Comparison of ENCODE assay signal across 14 mouse cellular contexts in the genomic region with DNA sequence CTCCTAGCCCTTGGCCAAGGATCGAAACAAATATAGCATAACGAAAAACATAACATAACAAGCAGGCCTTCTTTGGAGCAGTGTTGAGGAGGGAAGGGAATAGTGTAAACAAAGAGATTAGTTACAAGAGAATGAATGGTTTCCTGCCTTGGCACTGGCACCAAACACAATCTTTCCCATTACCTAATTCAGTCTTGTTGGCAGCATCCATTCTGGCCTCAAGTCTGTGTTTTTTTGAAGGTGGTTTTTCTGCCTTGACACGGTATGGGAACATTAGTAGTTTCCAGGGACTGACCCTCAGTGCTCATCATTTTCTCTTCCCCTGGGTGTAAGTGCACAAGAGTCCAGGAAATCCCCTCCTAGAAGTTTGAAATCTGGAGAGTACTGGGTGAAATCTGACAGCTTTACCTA.
A peak's percentile ranks its signal among the peaks of the same experiment; 100 is the strongest.
DNase-seq lines count a peak whose midpoint lies in the region; ATAC-seq and TF ChIP-seq lines count a peak whose summit lies in the region.
"Had no signal": no experiment of that assay in that cellular context is flagged by ENCODE, and none has a peak within 500 bp of the region (broad histone marks: within the 10 kb centered on the region; RNA-seq: fewer than 3 reads in every experiment).

No protein-coding gene starts in this region.

- intact Hi-C loops in heart, postnatal 25 days (cut with DNase I) = no loop called here

- no peak overlapping the region for H3K4me2 ChIP-seq in lung, embryonic 16.5 days (ENCODE audit: low read depth, low read length)
- H3K4me2 ChIP-seq: limb, embryonic 13.5 days had no signal

- H3K9ac ChIP-seq in lung, embryonic 16.5 days (ENCODE audit: low read length) = no peak overlapping the region
- H3K9ac ChIP-seq: limb, embryonic 13.5 days had no signal

- peaks cover 3% of the 10 kb centered on the region; the same call in 1 of the 2 replicates for H3K4me1 ChIP-seq in thymus, adult 2 months (replicated peaks; ENCODE audit: control insufficient read depth, insufficient read depth, low read length)
- peaks cover 4% of the 10 kb centered on the region; the same call in 1 of the 2 replicates for H3K4me1 ChIP-seq in lung, embryonic 16.5 days (replicated peaks; ENCODE audit: control insufficient read depth, insufficient read depth, low read length)

- no peak overlapping the region for H3K4me3 ChIP-seq in thymus, adult 2 months (ENCODE audit: control insufficient read depth, insufficient read depth, low read length)
- no peak overlapping the region for H3K4me3 ChIP-seq in lung, embryonic 16.5 days (ENCODE audit: low read length)
- H3K4me3 ChIP-seq: limb, embryonic 13.5 days; midbrain, embryonic 10.5 days; myocyte had no signal

- ATAC-seq in lung, embryonic 16.5 days (ENCODE audit: low read depth) = peak; percentile 61

- H3K36me3 ChIP-seq in thymus, adult 2 months (ENCODE audit: control insufficient read depth, insufficient read depth, low read length) = no peaks in the 10 kb centered on the region
- no peaks in the 10 kb centered on the region for H3K36me3 ChIP-seq in lung, embryonic 16.5 days (ENCODE audit: control insufficient read depth, insufficient read depth, low read length)
- H3K36me3 ChIP-seq: limb, embryonic 13.5 days; midbrain, embryonic 10.5 days had no signal

- no peak for TF ChIP-seq POLR2A in thymus, adult 2 months (IDR thresholded peaks at IDR 0.05; ENCODE audit: control insufficient read depth, extremely low read depth, insufficient read depth, low read length, poor library complexity)

- no peak for TF ChIP-seq CTCF in thymus, adult 2 months (IDR thresholded peaks at IDR 0.05; ENCODE audit: borderline replicate concordance, control insufficient read depth, extremely low read depth, insufficient read depth, low read length, poor library complexity)

- no peaks in the 10 kb centered on the region for H3K9me3 ChIP-seq in lung, embryonic 16.5 days (ENCODE audit: control insufficient read depth, low read length)
- H3K9me3 ChIP-seq: limb, embryonic 13.5 days; midbrain, embryonic 10.5 days had no signal

- H3K27me3 ChIP-seq in thymus, adult 2 months (ENCODE audit: control insufficient read depth, insufficient read depth, low read length) = no peaks in the 10 kb centered on the region
- no peaks in the 10 kb centered on the region for H3K27me3 ChIP-seq in lung, embryonic 16.5 days (ENCODE audit: control insufficient read depth, insufficient read depth, low read depth, low read length)
- H3K27me3 ChIP-seq: limb, embryonic 13.5 days had no signal

- 88% methylated on average over 3 of the region's 3 CpGs for WGBS in thymus, adult 2 months
- 30% methylated on average over 3 of the region's 3 CpGs for whole genome bisulfite sequencing in lung, embryonic 16.5 days

- DNase-seq in heart, adult 11 months = peak; percentile 56
- no peak for DNase-seq in heart, postnatal 25 days (ENCODE audit: low spot score)
- no peak for DNase-seq in thymus, adult 2 months
- DNase-seq in thymus, postnatal 25 days = no peak
- peak; percentile 10 for DNase-seq in yolk sac, embryonic 10.5 days (ENCODE audit: low spot score)
- no peak for DNase-seq in embryo, embryonic 10 days (ENCODE audit: low spot score)
- DNase-seq in kidney, adult 8-10 months = no peak
- DNase-seq: cerebellum, adult 8-10 months; kidney, adult 11 months; kidney, postnatal 25 days had no signal

- H3K27ac ChIP-seq in thymus, adult 2 months (ENCODE audit: control insufficient read depth, insufficient read depth, low read length) = peak overlapping the region; percentile 48; the same call in 1 of the 2 replicates
- H3K27ac ChIP-seq in lung, embryonic 16.5 days (ENCODE audit: low read length) = 0 out of 2 replicates have a peak overlapping the region, but pooled peaks have one; percentile 4
- H3K27ac ChIP-seq: limb, embryonic 13.5 days; midbrain, embryonic 10.5 days had no signal

Comparison
In these comparisons a context has a peak if more than half of its experiments do, and no peak if none do; other contexts are left out.
1. DNase-seq: peak in heart, adult 11 months (single experiment) and yolk sac, embryonic 10.5 days (single experiment); none in heart, postnatal 25 days (single experiment), thymus, adult 2 months (single experiment), thymus, postnatal 25 days (single experiment), embryo, embryonic 10 days (single experiment) and kidney, adult 8-10 months (0 of 2).